Mouse (Mus musculus) neural tube, embryonic 12.5 days (tissue): ENCODE measurements at regions not wholly inside any gene's neighbourhood (a gene's known extent, or its start where the extent isn't known, plus 50 kb on each side); places are given as distances from the start of the nearest gene placed in this dataset.
A peak's percentile ranks its signal among the peaks of the same experiment; 100 is the strongest.

Experiments used
- ATAC-seq: fragments of 200-750 bp; cut with Nextera tagmentation; 2 replicates; pipeline ENCODE4 v1.8.0; 2017; ENCODE audit warnings: low read depth, mild to moderate bottlenecking, moderate TSS enrichment, moderate library complexity; ENCODE audit not compliant: low FRiP score
- H3K27ac ChIP-seq: fragments of 300-500 bp; sonication (generic); 2 replicates; pipeline ENCODE4 v1.5.1; 2016
- H3K27me3 ChIP-seq: fragments of 300-500 bp; sonication (generic); replicated peaks from 2 replicates; pipeline ENCODE4 v1.6.1; 2016; ENCODE audit warnings: mild to moderate bottlenecking
- H3K36me3 ChIP-seq: fragments of 300-500 bp; sonication (generic); 2 replicates; pipeline ENCODE4 v1.6.1; 2016; ENCODE audit warnings: mild to moderate bottlenecking
- H3K4me1 ChIP-seq: fragments of 300-500 bp; sonication (generic); 2 replicates; pipeline ENCODE4 v1.6.1; 2016
- H3K4me2 ChIP-seq: fragments of 300-500 bp; sonication (generic); replicated peaks from 2 replicates; pipeline ENCODE4 v1.6.1; 2016; ENCODE audit warnings: mild to moderate bottlenecking
- H3K4me3 ChIP-seq: fragments of 300-500 bp; sonication (generic); 2 replicates; pipeline ENCODE4 v1.5.1; 2016
- H3K9ac ChIP-seq: fragments of 300-500 bp; sonication (generic); 2 replicates; pipeline ENCODE4 v1.6.1; 2016; ENCODE audit warnings: mild to moderate bottlenecking
- H3K9me3 ChIP-seq: fragments of 300-500 bp; sonication (generic); 2 replicates; pipeline ENCODE4 v1.6.1; 2016; ENCODE audit warnings: mild to moderate bottlenecking
- WGBS: fragments of 180-500 bp; shearing (Covaris S2); methylation state at CpG from one replicate; pipeline ENCODE4 v1.1.7; 2016; 5-methylcytosine and 5-hydroxymethylcytosine counted together

GRCm38 (mm10) chr3:121104571-121105407, 66.7 kb downstream of the Rwdd3 start:
- Histone ChIP-seq H3K4me3 (0 out of 2 replicates have a peak overlapping the region, but pooled peaks have one; percentile 5), H3K9ac (peak overlapping the region; percentile 40; the same call in 1 of the 2 replicates)

GRCm38 (mm10) chr3:121102871-121103270, 68.6 kb downstream of the Rwdd3 start:
- Histone ChIP-seq H3K9ac (no peak overlapping the region), H3K4me3 (no peak overlapping the region), H3K36me3 (no peaks in the 10 kb centered on the region), H3K27me3 (no peaks in the 10 kb centered on the region), H3K4me2 (no peak overlapping the region), H3K27ac (no peak overlapping the region), H3K4me1 (0 out of 2 replicates have a peak, but pooled peaks cover 3% of the 10 kb centered on the region), H3K9me3 (no peaks in the 10 kb centered on the region)
- 78% methylated on average over 11 of the region's 11 CpGs for WGBS
- no peak for ATAC-seq

More at GRCm38 (mm10) chr3:121104571-121105407, 66.7 kb downstream of the Rwdd3 start:
- Histone ChIP-seq H3K4me2 (peak overlapping the region; percentile 48), H3K27ac (no peak overlapping the region), H3K27me3 (no peaks in the 10 kb centered on the region), H3K9me3 (no peaks in the 10 kb centered on the region), H3K36me3 (no peaks in the 10 kb centered on the region), H3K4me1 (0 out of 2 replicates have a peak, but pooled peaks cover 3% of the 10 kb centered on the region)
- ATAC-seq: peak; percentile 99
- 26% methylated on average over 20 of the region's 20 CpGs for WGBS

DNA sequence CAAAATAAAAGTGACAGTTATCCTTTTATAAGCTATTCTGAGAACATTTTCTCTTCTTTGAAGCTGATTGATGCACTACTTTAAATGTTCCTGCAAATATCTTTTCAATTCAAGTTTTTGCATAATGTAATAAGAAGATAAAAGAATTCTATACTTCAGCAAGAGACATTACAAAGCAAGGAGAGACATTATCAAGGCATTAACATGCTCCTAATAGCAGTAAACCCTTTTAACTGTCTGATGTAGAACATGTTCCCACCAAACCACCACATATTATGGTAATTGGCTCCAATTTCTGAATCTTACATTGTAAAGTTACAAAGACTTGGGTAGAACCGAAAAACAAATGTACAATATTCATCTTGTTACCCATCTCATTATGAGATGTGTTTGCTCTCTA, 69.4 kb downstream of the Rwdd3 start:
- H3K4me1 ChIP-seq: 0 out of 2 replicates have a peak, but pooled peaks cover 3% of the 10 kb centered on the region
- no peaks in the 10 kb centered on the region for H3K36me3 ChIP-seq
- no peak overlapping the region for H3K9ac ChIP-seq
- no peaks in the 10 kb centered on the region for H3K9me3 ChIP-seq
- WGBS: 90% methylated on average over 1 of the region's 1 CpGs
- H3K4me3 ChIP-seq: no peak overlapping the region
- no peak for ATAC-seq
- H3K4me2 ChIP-seq: no peak overlapping the region
- H3K27ac ChIP-seq: no peak overlapping the region
- H3K27me3 ChIP-seq: no peaks in the 10 kb centered on the region

DNA sequence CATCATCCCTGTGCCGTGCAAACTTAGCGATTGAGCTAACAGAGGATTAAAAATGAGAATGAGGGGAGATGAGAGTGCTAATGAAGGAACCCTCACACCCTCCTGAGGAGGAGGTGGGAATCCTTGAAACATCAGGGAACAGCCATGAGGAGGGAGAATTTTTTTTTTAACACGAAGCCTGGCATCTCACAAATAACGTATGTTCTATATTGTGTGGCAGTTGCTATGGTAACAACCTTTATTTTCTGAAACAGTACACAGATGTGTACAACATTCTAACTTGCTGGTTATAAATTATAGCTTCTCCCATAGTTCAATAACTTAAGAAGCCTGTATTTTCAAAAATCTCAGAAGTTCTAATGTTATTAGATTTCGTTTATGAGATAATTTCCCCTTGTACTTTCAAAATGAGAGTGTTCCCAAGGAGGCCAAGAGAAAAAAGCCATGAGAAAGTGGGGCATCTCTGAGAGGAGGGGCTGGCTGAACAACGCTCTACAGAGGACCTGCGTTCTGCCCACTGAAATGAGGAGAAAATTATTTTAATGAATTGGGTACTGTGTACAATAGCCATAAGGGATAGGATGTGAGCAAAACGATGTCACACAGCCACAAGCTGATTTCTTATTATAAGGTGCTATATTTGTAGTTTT, 71.2 kb downstream of the Rwdd3 start:
- no peak overlapping the region for H3K27ac ChIP-seq
- WGBS: 73% methylated on average over 8 of the region's 8 CpGs
- no peak for ATAC-seq

DNA sequence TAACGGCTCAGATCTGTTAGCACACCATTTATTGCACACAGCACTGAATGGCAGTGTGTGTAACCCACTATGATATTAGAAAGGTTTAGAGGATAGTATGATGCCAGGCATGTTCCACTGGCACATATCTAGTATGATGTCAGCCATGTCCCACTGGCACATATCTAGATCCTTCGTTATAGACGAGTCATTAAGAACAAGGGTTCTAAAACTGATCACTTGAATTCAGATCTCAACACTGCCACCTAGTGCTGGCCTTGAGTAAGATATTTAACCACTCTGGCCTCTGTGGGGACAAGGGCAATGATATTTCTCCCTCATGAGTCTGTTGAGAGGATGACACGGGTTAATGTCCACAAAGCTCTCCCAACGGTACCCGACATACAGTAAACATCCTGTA, 78.0 kb downstream of the Rwdd3 start:
- H3K9ac ChIP-seq: no peak overlapping the region
- peak; percentile 48; the same call in 1 of the 2 replicates for ATAC-seq
- no peak overlapping the region for H3K4me3 ChIP-seq
- no peaks in the 10 kb centered on the region for H3K36me3 ChIP-seq
- no peaks in the 10 kb centered on the region for H3K27me3 ChIP-seq
- no peaks in the 10 kb centered on the region for H3K4me1 ChIP-seq
- H3K4me2 ChIP-seq: no peak overlapping the region
- no peak overlapping the region for H3K27ac ChIP-seq
- no peaks in the 10 kb centered on the region for H3K9me3 ChIP-seq
- 55% methylated on average over 6 of the region's 6 CpGs for WGBS

More for the DNA sequence above, 71.2 kb downstream of the Rwdd3 start:
- no peaks in the 10 kb centered on the region for H3K9me3 ChIP-seq
- no peak overlapping the region for H3K9ac ChIP-seq
- H3K27me3 ChIP-seq: no peaks in the 10 kb centered on the region
- H3K4me1 ChIP-seq: 0 out of 2 replicates have a peak, but pooled peaks cover 3% of the 10 kb centered on the region
- no peaks in the 10 kb centered on the region for H3K36me3 ChIP-seq
- no peak overlapping the region for H3K4me3 ChIP-seq
- H3K4me2 ChIP-seq: no peak overlapping the region

- H3K27ac ChIP-seq: no peak overlapping the region
- no peaks in the 10 kb centered on the region for H3K4me1 ChIP-seq
- WGBS: 82% methylated on average over 5 of the region's 5 CpGs
- no peaks in the 10 kb centered on the region for H3K27me3 ChIP-seq
- no peaks in the 10 kb centered on the region for H3K36me3 ChIP-seq
- no peaks in the 10 kb centered on the region for H3K9me3 ChIP-seq
- no peak overlapping the region for H3K9ac ChIP-seq
- ATAC-seq: no peak
- no peak overlapping the region for H3K4me2 ChIP-seq
- H3K4me3 ChIP-seq: no peak overlapping the region
Observed at GRCm38 (mm10) chr3:121088724-121089123, 82.8 kb downstream of the Rwdd3 start.

DNA sequence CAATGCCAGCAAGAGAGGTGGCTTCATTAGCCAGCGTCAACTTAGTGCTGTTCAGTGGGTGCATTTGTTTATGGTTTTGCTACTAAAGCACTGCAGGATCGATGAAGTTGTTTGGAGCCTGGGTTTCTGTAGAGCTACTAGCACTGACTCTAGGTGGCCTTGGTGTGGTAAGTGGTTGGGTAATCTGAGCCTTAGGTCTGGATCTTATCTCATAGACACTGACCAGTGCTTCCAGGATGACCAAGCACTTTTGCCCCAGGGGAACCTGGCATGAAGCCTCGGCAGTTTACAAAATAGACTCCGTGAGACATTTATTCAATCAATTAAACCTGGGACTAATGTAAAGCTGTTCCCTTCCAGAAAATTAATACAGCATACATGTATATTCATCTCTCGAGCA, 102.8 kb downstream of the Rwdd3 start:
- no peak overlapping the region for H3K4me3 ChIP-seq
- H3K4me2 ChIP-seq: no peak overlapping the region
- H3K27ac ChIP-seq: no peak overlapping the region
- ATAC-seq: no peak
- H3K4me1 ChIP-seq: no peaks in the 10 kb centered on the region
- WGBS: 84% methylated on average over 5 of the region's 5 CpGs
- H3K9me3 ChIP-seq: no peaks in the 10 kb centered on the region
- no peaks in the 10 kb centered on the region for H3K36me3 ChIP-seq
- no peak overlapping the region for H3K9ac ChIP-seq
- H3K27me3 ChIP-seq: no peaks in the 10 kb centered on the region

GRCm38 (mm10) chr3:121035904-121036549, 135.5 kb downstream of the Rwdd3 start:
- 72% methylated on average over 9 of the region's 9 CpGs for WGBS
- H3K27ac ChIP-seq: no peak overlapping the region
- no peaks in the 10 kb centered on the region for H3K9me3 ChIP-seq
- no peaks in the 10 kb centered on the region for H3K4me1 ChIP-seq
- H3K27me3 ChIP-seq: no peaks in the 10 kb centered on the region
- H3K4me3 ChIP-seq: no peak overlapping the region
- no peak overlapping the region for H3K9ac ChIP-seq
- no peak for ATAC-seq
- no peak overlapping the region for H3K4me2 ChIP-seq
- H3K36me3 ChIP-seq: no peaks in the 10 kb centered on the region

DNA sequence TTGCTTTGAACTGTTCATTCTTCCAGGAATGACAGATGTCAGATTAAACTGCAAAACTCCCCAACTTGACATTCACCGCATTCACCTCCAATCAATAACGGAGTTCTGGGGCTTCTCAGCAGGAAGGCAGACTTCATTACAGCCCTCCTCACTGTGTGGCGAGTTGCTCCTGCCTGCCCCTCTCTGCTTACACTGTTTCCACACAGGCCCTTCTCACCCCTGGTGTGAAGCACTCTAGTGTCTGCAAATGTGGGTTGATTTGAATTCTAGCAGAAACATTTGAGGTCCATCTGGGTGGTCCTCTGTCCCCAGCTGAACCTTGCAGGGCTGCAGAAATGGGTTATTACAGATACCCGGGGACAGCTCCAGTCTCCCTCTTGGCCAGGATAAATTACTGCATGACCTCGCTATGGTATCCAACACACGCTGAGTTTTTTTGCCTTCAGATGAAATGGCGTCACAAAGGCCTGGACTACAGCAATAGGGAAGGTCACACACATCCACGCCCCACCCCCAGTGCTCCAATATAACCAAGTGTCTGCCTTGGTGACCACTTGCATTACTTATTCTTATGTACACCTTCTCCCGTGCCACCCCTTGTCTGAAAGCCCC, 145.8 kb downstream of the Rwdd3 start:
- Histone ChIP-seq H3K4me3 (no peak overlapping the region), H3K36me3 (no peaks in the 10 kb centered on the region), H3K9ac (no peak overlapping the region), H3K4me2 (no peak overlapping the region), H3K27ac (no peak overlapping the region), H3K9me3 (no peaks in the 10 kb centered on the region), H3K4me1 (0 out of 2 replicates have a peak, but pooled peaks cover 4% of the 10 kb centered on the region), H3K27me3 (no peaks in the 10 kb centered on the region)
- WGBS: 44% methylated on average over 9 of the region's 9 CpGs
- ATAC-seq: no peak

DNA sequence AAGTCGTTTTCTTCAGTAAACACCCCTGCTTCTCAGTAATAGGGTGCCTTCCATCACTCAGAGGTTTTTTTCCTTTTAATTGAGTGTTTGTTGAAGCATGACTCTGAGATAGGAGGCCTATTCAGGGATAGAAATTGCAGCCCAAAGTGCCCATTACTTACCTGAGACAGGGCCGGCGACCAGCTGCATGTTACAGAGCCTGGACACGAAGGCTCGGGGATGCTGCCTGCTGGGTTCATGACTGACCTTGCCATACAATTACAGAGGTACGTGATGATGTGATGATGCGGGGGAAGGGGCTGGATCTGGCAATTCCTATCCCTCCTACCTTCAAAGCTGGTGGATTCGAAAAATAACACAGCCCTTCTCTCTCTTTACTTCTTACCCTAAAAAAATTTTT, 146.7 kb downstream of the Rwdd3 start:
- H3K9ac ChIP-seq: no peak overlapping the region
- no peak overlapping the region for H3K27ac ChIP-seq
- ATAC-seq: peak; percentile 61
- 42% methylated on average over 8 of the region's 8 CpGs for whole genome bisulfite sequencing
- H3K27me3 ChIP-seq: no peaks in the 10 kb centered on the region
- H3K9me3 ChIP-seq: no peaks in the 10 kb centered on the region
- no peaks in the 10 kb centered on the region for H3K36me3 ChIP-seq
- 0 out of 2 replicates have a peak, but pooled peaks cover 4% of the 10 kb centered on the region for H3K4me1 ChIP-seq
- no peak overlapping the region for H3K4me3 ChIP-seq
- H3K4me2 ChIP-seq: no peak overlapping the region

GRCm38 (mm10) chr3:121021126-121021848, 150.2 kb downstream of the Rwdd3 start:
- H3K27me3 ChIP-seq: no peaks in the 10 kb centered on the region
- no peak overlapping the region for H3K27ac ChIP-seq
- ATAC-seq: no peak
- H3K9me3 ChIP-seq: no peaks in the 10 kb centered on the region
- no peak overlapping the region for H3K9ac ChIP-seq
- 84% methylated on average over 4 of the region's 4 CpGs for WGBS
- no peak overlapping the region for H3K4me2 ChIP-seq
- H3K36me3 ChIP-seq: no peaks in the 10 kb centered on the region
- H3K4me1 ChIP-seq: 0 out of 2 replicates have a peak, but pooled peaks cover 4% of the 10 kb centered on the region
- no peak overlapping the region for H3K4me3 ChIP-seq
